Mouse (Mus musculus) gonadal fat pad, adult 2 months (tissue): Measurements from ENCODE around the gene Stk11. TPM values are rescaled to one million over a fixed set of nuclear protein-coding genes. Genes with fewer than 3 reads are reported as not detected.

ENCODE experiments used
- DNase-seq: peaks from one replicate; pipeline ENCODE4 v3.0.0-alpha.2; 2012; ENCODE audit warnings: low read depth
- polyA plus RNA-seq: library from polyadenylated mRNA; depleted of rRNA; stranded (reverse); fragments of >200 nt; gene quantifications from 2 replicates; pipeline ENCODE4 v1.2.3, GENCODE M21; 2012; rRNA removed

The Stk11 gene
- polyA plus RNA-seq, 1 experiment, result 108 TPM

GRCm38 (mm10) chr10:80170601-80171021 lies 55.0 kb downstream of the Stk11 start:
- no peak for DNase-seq

GRCm38 (mm10) chr10:80171252-80171651 lies 55.6 kb downstream of the Stk11 start:
- DNase-seq, result no peak

- no peak for DNase-seq
Observed at GRCm38 (mm10) chr10:80171760-80172526, 56.3 kb downstream of the Stk11 start.

GRCm38 (mm10) chr10:80172527-80173292 lies 57.1 kb downstream of the Stk11 start, which contains the start of gene 1600002K03Rik:
Gene 1600002K03Rik (plus strand): TSS chr10:80172944.
- no peak for DNase-seq

GRCm38 (mm10) chr10:80173358-80173757 lies 57.8 kb downstream of the Stk11 start:
- no peak for DNase-seq

GRCm38 (mm10) chr10:80173955-80174640 lies 58.5 kb downstream of the Stk11 start:
- DNase-seq, result no peak

- no peak for DNase-seq
Observed at GRCm38 (mm10) chr10:80174705-80175104, 59.1 kb downstream of the Stk11 start.

- no peak for DNase-seq
Observed at GRCm38 (mm10) chr10:80175536-80176269, 60.1 kb downstream of the Stk11 start.

GRCm38 (mm10) chr10:80176270-80176834 lies 60.7 kb downstream of the Stk11 start:
- DNase-seq, result no peak

GRCm38 (mm10) chr10:80177441-80178279 lies 62.1 kb downstream of the Stk11 start:
- no peak for DNase-seq

GRCm38 (mm10) chr10:80179068-80180051 lies 63.8 kb downstream of the Stk11 start, which contains the start of gene Efna2:
Gene Efna2 (plus strand): TSS chr10:80179482.
- DNase-seq, result no peak

Other genes starting within 250 kb of the Stk11 start
- gene Prtn3, start 241.3 kb upstream of the Stk11 start, polyA plus RNA-seq, result 6.6 and 7.0 TPM in 2 replicates
- gene Plppr3, start 241.2 kb upstream of the Stk11 start, polyA plus RNA-seq, result 10.3 and 11.5 TPM in 2 replicates
- gene Elane, start 229.6 kb upstream of the Stk11 start, polyA plus RNA-seq, result 0.56 and 0.74 TPM in 2 replicates
- gene Cfd, start 224.9 kb upstream of the Stk11 start, polyA plus RNA-seq, result 6,877 and 11,546 TPM in 2 replicates
- 66.8 and 67.5 TPM in 2 replicates for gene Med16, start 206.9 kb upstream of the Stk11 start, polyA plus RNA-seq
- gene Gm26602, start 204.9 kb upstream of the Stk11 start, polyA plus RNA-seq, result not detected in 2 replicates
- gene Kiss1r, start 198.8 kb upstream of the Stk11 start, polyA plus RNA-seq, result 7.9 and 8.3 TPM in 2 replicates
- 106 and 120 TPM in 2 replicates for gene R3hdm4, start 194.6 kb upstream of the Stk11 start, polyA plus RNA-seq
- gene Arid3a, start 188.8 kb upstream of the Stk11 start, polyA plus RNA-seq, result 3.2 and 3.7 TPM in 2 replicates
- gene Wdr18, start 155.7 kb upstream of the Stk11 start, polyA plus RNA-seq, result 33.0 and 42.6 TPM in 2 replicates
- gene Grin3b, start 145.1 kb upstream of the Stk11 start, polyA plus RNA-seq, result 0.36 and 0.46 TPM in 2 replicates
- gene Tmem259, start 131.5 kb upstream of the Stk11 start, polyA plus RNA-seq, result 201 and 219 TPM in 2 replicates
- 68.5 and 75.3 TPM in 2 replicates for gene Cnn2, start 127.2 kb upstream of the Stk11 start, polyA plus RNA-seq
- gene Abca7, start 119.3 kb upstream of the Stk11 start, polyA plus RNA-seq, result 5.5 and 8.5 TPM in 2 replicates
- 16.4 and 20.1 TPM in 2 replicates for gene Arhgap45, start 99.2 kb upstream of the Stk11 start, polyA plus RNA-seq
- 152 and 167 TPM in 2 replicates for gene Polr2e, start 76.0 kb upstream of the Stk11 start, polyA plus RNA-seq
- 721 and 1,178 TPM in 2 replicates for gene Gpx4, start 68.6 kb upstream of the Stk11 start, polyA plus RNA-seq
- gene Sbno2, start 10.2 kb upstream of the Stk11 start, polyA plus RNA-seq, result 32.3 and 38.6 TPM in 2 replicates
- gene Atp5d, start 22.8 kb downstream of the Stk11 start, polyA plus RNA-seq, result 561 and 619 TPM in 2 replicates
- gene Cbarp, start 25.0 kb downstream of the Stk11 start, polyA plus RNA-seq, result 32.6 and 47.3 TPM in 2 replicates
- 35.1 and 46.4 TPM in 2 replicates for gene Midn, start 32.5 kb downstream of the Stk11 start, polyA plus RNA-seq
- gene Cirbp, start 50.2 kb downstream of the Stk11 start, polyA plus RNA-seq, result 159 and 198 TPM in 2 replicates
- gene 1600002K03Rik, start 57.1 kb downstream of the Stk11 start, polyA plus RNA-seq, result 9.3 and 13.7 TPM in 2 replicates
- 3.2 and 4.0 TPM in 2 replicates for gene Efna2, start 63.7 kb downstream of the Stk11 start, polyA plus RNA-seq
- gene Mum1, start 110.6 kb downstream of the Stk11 start, polyA plus RNA-seq, result 52.5 and 54.1 TPM in 2 replicates
- gene Ndufs7, start 133.3 kb downstream of the Stk11 start, polyA plus RNA-seq, result 335 and 336 TPM in 2 replicates
- 252 and 295 TPM in 2 replicates for gene Gamt, start 145.2 kb downstream of the Stk11 start, polyA plus RNA-seq
- 43.5 and 68.3 TPM in 2 replicates for gene Dazap1, start 145.7 kb downstream of the Stk11 start, polyA plus RNA-seq
- 1,514 and 1,586 TPM in 2 replicates for gene Rps15, start 176.7 kb downstream of the Stk11 start, polyA plus RNA-seq
- gene Apc2, start 180.2 kb downstream of the Stk11 start, polyA plus RNA-seq, result 1.4 and 1.5 TPM in 2 replicates
- gene 2310011J03Rik, start 204.7 kb downstream of the Stk11 start, polyA plus RNA-seq, result 55.9 and 62.7 TPM in 2 replicates
- 10.4 and 10.6 TPM in 2 replicates for gene Pcsk4, start 213.7 kb downstream of the Stk11 start, polyA plus RNA-seq
- gene Reep6, start 214.2 kb downstream of the Stk11 start, polyA plus RNA-seq, result 28.7 and 51.2 TPM in 2 replicates
- 11.2 and 18.2 TPM in 2 replicates for gene Adamtsl5, start 232.6 kb downstream of the Stk11 start, polyA plus RNA-seq
- 0.57 and 0.93 TPM in 2 replicates for gene Plk5, start 240.7 kb downstream of the Stk11 start, polyA plus RNA-seq